Mouse (Mus musculus) ovary, postnatal 36 days (tissue): ENCODE data around the gene Thsd4.
"Not testable (repeated sequence)": the region's sequence is repeated elsewhere in the genome, so short reads cannot be mapped to it uniquely, and the experiment has no call there.

Experiments used
- DNase-seq: peaks from one replicate; pipeline ENCODE4 v3.0.0; 2022; ENCODE audit warnings: low spot score, mixed read lengths

The Thsd4 gene

DNA sequence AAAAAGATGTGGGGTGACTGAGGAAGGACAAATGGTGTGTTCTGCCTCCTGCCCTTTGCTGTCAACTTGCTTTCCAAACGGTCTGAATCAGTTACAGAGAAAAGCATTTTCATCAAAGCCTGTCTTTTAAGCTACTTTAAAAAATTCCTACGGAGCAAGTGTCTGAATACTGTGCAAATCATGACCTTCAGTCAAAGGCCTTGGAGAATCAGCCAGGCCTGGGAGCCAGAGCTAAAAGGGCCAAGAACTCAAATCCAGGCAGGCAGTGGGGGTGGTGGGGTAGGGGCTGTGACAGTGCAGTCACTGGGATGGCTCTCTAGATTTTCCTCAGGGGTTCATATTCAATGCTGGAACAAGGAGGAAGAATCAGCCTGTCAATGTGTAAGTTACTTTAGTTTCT, 540.7 kb downstream of the Thsd4 start:
- DNase-seq, result no peak

DNA sequence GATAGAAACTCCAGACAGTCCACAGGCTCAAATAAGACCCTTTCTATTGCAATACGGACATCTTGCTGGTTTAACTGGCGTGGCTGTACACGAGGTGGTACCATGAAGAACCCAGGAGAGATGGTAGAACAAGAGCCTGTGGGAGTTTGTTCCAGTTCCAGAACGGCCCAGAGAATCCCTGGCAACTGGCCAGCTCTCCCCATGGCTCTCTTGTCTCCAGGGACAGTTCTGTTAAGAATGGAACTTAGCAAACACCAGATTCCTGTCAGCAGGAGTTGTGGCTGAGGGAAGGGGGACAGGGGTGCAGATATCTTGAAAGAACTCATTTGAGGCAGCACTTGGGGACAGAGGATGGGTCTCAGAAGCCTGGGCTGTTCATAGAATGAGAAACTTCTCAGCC, 550.6 kb downstream of the Thsd4 start:
- no peak for DNase-seq

DNA sequence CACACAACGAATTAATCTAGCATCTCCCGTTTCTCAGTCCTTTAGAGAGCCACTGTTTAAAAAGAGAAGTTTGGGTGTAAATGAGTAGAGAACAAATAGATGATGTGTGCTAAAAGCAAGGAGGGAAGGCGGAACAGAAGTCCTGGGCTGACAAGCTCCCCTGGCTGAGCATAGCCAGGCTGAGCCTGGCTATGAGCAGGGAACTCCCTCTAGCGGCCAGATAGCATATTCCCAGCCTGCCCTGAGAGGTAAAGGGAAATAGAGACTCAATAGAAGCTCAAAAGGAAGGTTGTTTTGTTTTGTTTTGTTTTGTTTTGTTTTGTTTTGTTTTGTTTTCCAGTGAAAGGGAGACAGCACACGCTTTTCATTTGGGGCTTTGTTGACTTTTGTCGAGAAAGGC, 552.5 kb downstream of the Thsd4 start:
- peak; percentile 34 for DNase-seq

DNA sequence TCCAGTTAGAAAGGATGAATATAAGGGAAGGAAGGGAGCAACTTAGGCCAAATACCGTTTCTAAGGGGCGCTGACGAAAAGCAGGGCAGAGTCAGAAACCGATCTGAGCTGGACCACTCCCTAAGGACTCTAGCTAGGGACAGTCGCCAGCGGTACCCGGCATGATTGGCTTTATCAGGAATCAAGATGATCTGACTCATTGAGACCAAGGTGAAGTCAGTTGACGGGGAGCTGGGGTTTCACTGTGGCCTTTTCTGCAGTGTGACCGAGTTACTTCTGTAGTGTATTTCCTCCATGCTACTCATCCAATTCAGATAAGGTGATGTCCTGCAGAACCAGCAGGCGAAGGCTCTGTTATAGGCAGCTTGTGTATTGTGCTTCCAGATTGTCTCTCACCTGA, 556.8 kb downstream of the Thsd4 start:
- no peak for DNase-seq

DNA sequence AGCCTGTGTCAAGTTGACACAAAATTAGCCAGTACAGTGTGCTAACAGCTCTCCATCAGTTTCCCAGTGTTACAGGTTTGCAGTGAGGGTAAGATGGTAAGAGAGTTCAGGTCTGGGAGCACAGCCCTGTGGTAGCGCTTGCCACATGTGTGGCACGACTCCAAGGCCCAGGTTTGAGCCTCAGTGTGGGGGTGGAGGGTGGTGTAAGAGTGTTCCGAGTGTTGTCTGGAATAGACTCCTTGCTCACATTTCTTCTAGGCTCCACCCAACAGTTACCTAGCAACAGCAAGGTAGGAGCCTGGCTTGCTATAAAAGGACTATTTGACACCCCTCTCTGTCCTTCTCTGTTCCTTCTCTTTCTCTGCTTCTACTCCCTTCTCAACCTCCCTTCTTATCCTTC, 557.5 kb downstream of the Thsd4 start:
- DNase-seq, result no peak

DNA sequence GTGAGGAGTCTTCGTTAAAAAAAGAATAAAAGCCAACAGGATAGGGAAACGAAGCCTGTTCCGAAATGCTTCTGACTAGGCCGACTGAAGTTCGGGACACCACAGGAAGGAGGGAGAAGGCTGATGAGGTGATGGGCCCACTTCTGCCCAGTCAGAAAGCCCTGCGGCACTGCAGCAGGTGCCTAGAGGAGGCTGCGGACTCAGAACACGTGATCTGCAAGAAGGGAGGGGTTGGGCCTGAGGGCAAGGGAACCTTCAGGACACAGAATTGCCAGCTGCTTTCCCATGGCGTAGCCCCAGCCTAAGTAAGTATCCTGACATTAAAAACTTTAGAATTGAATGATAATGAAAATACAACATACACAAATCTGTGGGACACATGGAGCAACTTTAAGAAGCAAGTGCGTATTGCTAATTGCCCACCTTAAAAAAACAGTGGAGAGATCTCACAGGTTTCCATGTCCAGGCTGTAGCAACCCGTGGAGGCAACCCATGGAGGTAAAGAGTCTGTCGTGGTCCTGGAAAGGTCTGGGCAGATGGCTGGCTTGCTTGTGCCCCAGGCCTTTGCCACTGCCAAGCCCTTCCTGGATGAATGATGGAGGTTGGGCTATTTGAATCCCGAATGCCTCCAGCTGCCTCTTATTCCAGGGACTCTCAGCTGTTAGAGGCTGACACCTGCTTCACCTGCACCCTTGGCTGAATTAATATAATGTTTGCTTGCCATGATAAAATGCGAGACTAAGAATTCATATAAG, 560.5 kb downstream of the Thsd4 start:
- DNase-seq, result no peak

DNA sequence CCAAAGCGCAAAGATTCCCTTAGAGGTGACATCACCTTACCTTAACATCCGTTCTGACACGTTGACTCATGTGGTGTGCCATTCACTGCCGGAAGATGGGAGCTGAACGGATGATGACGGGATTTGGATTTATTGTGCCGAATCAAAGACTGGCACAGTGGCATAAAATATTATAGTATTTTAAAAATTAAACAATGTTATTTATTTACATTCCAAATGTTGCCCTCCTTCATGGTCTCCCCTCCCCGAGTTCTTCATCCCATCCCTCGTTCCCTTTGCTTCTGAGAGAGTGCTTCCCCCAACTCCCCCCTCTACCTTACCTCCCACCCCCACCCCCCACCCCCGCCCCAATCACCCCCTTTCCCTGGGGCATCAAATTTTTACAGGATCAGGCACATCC, 561.3 kb downstream of the Thsd4 start, which contains the start of gene Nr2e3:
Gene Nr2e3, minus strand, starts transcription at position 101 of the 400 bp plus-strand sequence.
- DNase-seq, result no peak

DNA sequence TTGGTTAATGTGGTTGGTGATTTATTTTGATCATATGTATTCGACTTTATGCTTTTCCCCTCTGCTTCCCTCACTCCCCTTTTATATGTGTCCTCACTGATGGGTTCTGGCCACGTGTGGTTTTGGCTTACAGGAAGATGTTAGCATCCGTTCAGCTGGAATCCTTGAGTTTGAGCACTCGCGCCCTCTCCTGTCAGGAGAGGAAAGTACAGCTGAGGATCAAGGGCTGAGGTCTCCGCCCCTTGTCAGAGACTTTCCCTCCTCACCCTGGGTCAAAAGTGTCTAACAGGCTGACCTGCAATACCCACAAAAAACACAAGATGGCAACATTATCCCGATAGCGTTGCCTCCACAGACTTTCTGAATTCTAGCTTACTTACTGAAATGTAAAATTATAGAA, 562.6 kb downstream of the Thsd4 start:
- peak; percentile 78 for DNase-seq

DNA sequence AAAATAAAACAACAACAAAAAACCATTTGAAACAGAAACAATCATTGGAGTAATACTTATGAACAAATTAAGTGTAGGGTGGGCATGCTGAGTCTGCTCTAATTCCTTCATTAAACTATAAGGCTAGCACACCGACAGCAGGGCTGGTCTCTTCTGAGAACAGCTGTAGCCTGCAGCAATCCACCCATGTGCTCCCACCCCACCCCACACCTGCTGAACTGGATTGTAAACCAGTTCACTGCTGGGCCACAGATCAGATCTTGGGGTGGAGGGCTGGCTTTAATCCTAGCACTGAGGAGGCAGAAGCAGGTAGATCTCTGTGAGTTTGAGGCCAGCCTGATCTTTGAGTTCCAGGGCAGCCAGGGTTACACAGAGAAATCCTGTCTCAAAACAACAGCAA, 563.7 kb downstream of the Thsd4 start:
- DNase-seq, result not testable (repeated sequence)

DNA sequence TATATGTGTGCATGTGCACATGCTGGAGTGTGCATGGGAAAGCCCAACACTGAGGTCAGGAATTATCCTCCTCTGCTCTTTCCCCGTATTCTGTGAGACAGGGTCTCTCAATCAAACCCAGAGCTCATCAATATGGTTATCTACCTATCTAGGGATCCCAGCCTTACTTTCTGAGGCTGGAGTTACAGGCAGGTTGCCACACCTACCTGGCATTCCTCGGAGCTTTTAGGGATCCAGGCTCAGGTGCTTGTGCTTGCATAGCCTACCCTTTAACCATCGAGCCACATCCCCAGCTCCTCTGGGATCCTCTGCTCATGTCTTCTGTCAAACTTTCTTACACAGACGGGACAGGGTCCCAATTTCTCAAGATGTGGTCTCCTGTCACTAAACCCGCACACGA, 565.4 kb downstream of the Thsd4 start:
- no peak for DNase-seq

DNA sequence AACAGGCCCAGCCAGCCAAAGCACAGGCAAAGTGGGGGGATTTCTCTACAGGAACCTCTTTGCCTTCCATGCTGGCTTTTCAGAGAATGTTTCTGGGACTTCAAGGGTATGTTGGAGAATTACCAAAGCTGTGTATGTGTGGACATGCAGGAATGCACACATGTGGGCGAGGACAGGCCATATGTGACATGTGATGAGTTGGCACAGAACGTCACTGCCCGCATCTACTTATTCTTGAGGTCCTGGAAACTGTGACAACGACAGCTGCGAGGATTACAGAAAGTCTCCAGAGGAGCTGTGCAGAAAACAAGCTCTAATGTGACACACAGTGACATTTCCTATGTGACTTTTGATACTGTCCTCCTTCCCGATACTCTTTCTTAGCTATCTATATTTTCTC, 566.2 kb downstream of the Thsd4 start:
- DNase-seq, result no peak

DNA sequence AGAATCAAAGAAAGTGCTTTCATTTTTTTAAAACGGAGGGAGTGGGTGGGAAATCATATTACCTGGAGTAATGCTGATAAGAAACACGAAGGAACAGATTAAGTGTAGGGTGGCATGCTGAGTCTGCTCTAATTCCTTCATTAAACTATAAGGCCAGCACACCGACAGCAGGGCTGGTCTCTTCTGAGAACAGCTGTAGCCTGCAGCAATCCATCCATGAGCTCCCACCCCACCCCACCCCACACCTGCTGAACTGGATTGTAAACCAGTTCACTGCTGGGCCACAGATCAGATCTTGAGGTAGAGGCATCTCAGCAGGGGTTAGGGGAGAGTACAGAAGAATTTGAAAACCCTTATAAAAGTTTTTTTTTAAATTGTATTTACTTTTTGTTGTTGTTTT, 566.6 kb downstream of the Thsd4 start:
- DNase-seq, result no peak

DNA sequence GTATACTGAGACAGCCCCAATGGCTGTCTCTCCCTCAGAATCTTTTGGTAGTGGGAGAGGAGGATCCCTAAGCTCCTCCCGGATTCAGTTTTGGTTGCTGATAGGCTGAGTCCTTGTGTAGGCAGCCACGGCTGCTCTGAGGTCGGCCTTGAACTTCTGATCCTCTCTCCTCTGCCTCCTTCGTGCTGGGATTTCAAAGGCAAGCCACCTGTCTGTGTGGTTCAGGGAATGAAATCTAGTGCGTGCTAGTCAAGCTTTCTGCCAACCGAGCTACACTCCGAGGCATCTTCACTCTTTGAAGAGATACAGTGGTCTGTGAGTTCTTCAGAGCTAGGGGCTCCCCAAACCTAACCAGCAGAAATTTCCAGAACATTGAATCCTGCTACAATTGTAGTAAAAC, 568.3 kb downstream of the Thsd4 start:
- DNase-seq, result no peak

DNA sequence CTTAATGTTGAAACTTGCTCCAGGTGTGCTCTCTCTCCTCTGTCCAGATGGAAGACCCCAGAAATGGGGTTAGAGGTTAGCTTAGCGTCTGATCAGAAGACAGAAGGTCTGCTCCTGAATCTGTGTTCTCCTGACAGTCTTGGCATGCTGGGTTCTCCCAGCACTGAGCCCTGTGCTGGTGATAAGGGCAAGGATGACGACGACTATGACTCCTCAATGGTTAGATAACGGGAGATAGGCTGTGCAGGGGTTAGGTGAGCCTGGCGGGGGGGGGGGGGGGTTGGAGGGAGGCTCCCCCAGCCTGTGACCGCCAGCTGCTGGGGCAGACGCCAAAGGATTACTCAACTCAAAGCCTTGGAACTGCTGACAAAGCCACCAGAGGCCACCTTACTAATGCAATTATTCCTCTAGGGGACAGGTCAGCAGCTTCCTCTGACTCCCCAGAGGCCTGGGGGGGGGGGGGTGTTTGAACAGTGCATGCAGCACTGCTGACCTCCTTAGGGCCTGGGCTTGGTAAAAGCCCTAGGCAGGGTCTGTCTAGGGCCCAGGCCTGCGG, 569.3 kb downstream of the Thsd4 start:
- DNase-seq, result no peak

DNA sequence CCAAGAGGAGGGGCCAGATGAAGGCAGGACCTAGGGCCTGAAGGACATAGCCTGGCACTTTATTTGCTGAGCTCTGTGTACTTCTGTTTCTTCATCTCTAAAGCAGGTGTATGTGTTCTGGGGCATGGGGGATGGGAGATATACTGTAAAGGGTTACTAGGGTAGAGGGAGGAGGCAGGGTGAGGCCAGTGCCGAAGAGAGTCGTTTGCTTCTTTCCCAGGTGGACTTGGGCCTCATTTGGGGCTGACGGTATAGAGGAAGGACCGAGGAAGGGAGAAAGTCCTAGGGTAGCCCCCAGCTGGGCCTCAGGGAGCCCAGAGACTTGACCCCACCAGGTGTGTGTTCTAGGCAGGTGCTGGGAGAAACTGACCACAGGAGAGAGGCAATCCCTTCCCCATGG, 569.9 kb downstream of the Thsd4 start:
- DNase-seq, result no peak

DNA sequence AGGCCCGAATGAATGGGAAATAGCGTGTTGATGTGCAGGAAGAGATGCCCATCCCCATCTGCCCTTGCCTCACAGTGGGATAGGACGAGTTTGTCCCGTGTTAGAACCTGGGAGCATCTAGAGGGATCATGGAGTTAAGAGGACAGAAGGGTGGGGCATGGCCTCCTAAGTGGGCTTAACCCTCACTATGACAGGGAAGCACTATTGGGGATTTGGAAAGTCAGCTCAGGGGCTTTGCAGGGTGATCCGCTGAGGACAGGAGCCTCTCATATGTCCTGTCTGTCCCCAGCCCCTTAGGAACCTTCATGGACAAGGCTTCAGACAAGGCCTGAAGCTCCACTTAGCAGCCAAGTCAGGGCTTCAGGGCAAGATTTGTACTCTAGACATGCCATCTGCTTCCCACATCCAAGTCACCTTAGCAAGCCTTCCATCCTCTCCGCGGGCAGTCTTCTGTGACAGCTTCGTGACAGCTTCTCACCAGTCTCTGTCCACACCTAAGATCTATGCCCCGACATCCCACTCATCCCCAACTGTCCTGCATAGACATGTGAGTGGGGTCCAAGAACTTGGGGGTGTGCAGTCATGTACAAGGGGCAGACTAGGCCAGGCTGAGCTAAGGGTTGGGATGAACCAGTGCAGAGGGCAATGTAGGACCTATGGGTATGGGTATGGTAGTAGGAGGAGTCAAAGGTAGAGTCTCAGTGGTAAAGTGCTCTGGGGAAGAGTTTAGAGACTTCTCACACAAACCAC, 570.7 kb downstream of the Thsd4 start:
- DNase-seq, result no peak

DNA sequence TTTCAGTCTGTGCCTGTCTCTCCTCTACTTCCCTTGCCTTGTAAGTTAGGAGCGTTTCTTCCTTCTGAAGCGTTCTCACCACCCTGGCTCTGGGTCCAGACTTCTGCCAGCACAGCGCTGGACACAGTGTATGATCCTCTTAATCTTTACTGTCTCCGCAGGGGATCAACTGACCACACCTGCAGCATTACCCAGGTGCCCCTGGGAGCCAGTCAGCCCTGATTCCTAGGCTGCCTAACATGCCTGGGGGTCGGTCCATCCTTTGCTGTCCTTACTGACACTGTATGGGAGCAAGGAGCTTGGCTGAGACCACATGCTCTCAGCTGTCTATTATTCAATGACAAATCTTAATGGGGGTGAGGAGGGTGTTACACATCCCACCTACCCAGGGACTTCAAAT, 571.9 kb downstream of the Thsd4 start:
- no peak for DNase-seq

DNA sequence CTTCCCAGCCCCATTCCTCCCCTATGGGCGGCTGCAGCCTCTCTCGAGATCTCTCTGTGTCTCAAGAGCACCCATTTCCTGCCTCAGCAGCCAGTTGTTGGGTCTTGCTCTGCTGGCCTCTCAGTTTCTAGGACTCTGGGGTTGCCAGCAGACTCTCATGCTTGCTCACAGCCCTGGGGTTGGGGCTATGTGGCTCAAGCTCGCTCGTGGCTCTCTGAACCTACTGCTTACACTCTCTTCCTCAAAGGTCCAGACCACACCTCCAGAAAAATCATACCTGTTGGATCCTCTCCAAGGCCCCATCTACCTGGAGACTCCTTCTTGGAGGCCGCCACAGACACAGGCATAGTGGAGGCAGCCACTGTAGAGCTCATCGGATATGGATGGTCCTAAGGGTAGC, 572.3 kb downstream of the Thsd4 start:
- DNase-seq, result no peak

DNA sequence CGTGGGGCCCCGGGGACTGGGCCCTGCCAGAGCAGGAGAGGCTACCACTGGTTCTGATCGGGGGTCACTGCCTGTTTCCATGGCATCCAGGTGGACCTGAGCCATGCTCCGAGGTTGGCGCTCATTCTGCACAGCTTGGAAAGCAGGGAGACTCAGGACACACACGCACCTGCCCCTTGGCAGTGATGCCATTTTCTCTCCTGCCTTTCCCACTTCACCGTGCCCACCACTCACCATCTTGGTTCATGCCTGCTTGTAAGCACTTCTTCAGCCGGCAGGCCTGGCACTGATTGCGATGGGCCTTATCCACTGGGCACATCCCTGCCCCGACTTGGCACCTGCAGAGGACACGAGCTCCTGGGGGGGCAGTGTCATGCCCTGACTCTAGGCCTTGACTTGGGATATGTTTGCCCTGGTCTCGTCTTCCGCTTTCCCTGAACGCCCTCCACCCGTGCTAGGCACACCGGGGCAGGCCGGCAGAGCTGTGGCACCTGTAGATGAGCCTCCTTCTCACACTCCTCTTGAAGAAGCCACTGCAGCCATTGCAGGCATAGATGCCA, 573.1 kb downstream of the Thsd4 start:
- DNase-seq, result no peak

DNA sequence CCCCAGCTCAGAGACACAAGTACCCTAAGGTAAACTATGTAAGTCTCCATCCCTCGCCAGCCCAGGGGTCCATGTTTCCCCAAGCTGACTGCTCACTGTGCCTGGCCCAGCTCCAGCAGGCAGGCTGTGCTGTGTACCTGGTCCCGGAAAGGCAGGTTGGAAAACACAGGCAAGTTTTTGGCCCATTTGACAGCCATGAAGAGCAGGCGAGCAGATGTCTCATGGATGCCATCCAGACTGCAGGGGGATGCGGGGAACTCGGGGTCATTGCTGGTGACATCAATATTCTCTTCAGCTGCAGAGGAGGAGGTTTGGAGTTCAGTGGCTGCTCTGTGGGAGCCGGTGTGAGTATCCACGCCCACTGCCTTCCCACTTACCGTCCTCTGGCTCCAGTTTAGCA, 573.6 kb downstream of the Thsd4 start:
- no peak for DNase-seq

DNA sequence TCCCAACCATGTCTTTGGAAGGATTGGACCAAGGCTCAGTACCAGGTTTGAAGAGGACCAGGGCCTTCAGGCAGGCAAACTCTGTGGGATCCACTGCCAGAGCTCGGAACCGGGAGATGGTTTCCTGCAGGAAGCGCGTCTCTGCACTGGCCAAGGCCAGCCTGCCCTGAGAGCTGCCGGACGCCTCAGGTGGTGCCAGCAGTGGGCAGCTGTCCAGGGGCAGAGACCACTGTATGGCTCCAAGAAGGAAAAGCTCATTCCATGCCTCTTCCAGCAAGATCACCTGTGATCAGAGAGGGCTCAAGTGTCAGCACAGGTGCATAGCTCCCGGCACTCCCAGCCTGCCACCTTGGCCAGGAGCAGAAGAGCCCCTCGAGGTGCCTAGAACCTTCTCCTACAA, 574.6 kb downstream of the Thsd4 start:
- no peak for DNase-seq

DNA sequence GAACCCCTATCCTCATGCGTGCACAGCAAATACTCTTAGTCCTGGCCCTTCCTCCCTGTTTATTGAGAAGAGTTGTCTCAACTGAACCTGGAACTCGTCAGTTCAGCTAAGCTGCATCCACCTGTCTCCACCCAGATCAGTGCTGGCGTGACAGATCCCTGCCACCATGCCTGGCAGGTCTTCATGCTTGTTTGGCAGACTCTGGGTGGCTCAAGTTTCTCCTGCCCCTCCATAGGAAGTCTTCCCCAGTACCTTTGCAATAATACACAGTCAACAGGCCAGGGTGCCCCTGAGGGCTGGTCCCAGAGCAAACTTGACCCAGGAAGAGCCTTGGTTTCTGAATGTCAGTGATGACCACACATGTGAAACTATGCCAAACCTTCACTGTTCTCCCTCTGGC, 576.6 kb downstream of the Thsd4 start:
- no peak for DNase-seq

DNA sequence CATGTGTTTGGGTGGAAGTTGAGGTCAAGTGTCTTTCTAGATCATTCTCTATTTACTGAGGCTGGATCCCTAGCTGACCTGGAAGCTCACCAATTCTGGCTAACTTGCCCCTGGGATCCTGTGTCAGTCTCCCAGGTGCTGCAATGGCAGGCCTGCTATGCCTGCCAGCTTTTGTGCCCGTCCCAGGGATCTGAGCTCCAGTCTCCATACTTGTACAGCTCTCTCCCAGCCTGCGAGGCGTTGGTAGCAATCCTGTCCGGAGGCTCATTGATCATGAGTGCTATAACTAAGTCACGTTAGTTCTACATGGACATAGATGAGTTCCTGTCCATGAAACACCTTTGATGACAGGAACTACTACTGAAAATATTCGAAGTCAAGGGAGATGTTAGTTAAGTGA, 578.0 kb downstream of the Thsd4 start:
- no peak for DNase-seq
